Mouse (Mus musculus): ENCODE data around the gene Xpo1.
"Not testable (repeated sequence)": the region's sequence is repeated elsewhere in the genome, so short reads cannot be mapped to it uniquely, and the experiment has no call there.

Gene Xpo1

GRCm38 (mm10) chr11:23255427-23256193 lies at the start of gene Xpo1:
TSS of gene Xpo1 (plus strand) at chr11:23256041.
- peak; percentile 99 for DNase-seq (ENCODE audit: low read depth, low spot score)

DNA sequence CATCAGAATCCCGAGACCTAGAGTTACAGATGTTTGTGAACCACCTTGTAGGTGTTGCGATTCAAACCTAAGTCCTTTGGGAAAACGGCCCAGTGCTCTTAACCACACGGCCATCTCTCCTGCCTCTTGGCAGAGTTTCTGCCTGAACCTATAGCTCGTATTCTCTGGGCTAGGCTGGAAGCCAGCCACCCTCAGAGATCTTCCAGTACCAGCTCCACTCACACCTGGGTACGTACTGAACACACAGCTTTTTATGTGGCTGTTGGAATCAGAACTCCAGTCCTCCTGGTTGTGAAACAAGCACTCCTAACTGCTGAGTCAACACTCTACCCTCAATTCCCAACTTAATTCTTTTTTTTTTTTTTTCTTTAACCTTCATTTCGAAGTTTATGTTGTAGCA lies 46.1 kb upstream of the Xpo1 start:
- DNase-seq (ENCODE audit: low read depth, low spot score): no peak

DNA sequence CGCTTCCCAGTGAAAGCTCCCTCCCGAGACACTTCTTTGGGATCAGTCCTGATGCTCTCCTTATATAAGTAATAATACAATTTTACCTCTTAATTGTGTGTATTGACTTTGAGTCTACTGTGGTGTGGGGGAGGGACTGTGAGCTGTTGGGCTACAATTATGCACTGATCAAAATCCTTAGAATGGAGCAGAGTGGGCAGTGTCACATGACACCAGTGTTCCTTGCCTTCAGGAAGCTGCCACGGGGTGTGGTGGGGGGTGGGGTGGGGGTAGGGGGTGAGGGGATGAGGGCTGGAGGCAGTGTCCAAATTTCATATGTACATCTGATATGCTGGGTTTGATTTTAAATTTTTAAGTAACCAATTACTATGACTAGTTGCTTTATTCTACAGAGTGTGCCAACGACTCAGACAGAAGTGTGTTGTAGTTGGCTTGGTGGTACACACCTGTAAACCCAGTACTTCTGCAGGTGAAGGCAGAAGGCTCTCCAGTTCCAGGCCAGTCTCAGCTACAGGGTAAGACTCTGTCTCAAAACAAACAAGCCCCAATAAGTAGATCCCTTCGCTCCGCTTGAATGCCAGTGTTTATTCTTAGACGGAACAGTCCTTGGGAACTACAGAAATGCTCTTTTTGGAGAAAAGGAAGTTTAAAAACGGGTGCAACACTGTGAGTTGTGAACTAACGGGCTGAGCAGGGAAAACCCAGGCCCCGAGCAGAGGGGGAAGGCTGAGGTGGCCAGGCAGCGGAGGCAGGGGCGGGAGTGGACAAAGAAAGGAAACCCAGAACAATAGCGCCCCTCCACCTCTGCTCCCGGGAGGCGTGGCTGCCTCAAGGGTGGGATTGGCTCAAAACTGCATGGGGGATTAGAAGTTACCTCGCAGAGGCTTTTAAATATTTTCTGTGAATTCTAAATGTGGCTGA lies 45.0 kb upstream of the Xpo1 start:
- no peak for DNase-seq (ENCODE audit: low read depth, low spot score)

DNA sequence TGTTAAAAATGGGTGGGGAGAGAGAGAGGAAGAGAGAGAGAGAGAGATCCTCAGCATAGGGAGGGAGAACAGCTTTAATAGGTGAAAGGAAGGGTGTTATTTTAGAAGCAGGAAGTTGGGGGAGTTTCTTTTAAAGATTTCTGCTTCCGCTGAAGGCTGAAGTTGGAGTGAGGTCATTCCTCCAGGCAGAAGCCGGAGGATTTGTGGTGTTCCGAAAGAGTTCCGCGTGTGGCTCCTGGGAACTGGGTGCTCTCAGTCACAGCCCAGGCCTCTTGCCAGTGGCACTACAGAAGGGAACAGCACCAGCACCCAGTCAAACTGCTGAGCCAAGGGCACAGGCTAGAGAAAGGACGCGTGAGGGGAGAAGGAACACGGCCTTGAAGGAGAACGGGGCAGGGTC lies 38.4 kb upstream of the Xpo1 start:
- DNase-seq (ENCODE audit: low read depth, low spot score): no peak

GRCm38 (mm10) chr11:23236015-23236414 lies 19.8 kb upstream of the Xpo1 start:
- DNase-seq (ENCODE audit: low read depth, low spot score): no peak

DNA sequence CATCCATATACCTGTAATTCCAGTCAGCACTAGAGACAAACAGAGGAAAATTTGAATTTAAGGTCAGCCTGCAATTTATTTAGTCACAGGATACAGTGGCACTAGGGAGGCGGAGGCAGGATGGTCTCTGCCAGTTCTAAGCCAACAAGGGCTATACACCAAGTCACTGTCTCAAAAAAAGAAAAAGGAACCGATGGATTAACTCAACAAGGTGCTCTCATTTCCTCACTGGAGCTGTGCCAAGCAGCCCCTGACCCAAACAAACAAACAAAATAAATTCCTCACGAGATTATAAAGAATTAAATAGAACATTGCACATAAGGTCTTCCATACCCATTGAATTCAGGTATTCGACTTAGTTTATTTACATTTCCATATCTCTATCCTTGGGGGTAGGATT lies 1.9 kb upstream of the Xpo1 start:
- no peak for DNase-seq (ENCODE audit: low read depth, low spot score)

DNA sequence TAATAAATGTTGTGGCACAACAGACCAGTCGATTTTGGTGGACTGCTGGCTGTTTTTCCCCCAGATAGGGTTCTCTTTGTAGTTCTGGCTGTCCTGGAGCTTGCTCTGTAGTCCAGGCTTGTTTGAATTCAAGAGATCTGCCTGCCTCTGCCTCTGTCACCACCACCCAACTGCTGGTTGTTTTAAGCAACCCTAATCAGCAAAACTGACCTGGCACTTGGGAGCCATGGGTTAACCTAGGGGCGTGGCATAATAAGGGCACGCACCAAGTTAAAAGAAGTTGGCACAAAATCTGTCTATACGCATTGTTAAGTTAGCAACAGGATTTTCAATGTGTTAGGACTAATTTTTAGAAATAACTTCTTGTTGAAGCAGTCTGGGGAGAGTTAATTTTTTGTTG lies 1.3 kb upstream of the Xpo1 start:
- no peak for DNase-seq (ENCODE audit: low read depth, low spot score)

DNA sequence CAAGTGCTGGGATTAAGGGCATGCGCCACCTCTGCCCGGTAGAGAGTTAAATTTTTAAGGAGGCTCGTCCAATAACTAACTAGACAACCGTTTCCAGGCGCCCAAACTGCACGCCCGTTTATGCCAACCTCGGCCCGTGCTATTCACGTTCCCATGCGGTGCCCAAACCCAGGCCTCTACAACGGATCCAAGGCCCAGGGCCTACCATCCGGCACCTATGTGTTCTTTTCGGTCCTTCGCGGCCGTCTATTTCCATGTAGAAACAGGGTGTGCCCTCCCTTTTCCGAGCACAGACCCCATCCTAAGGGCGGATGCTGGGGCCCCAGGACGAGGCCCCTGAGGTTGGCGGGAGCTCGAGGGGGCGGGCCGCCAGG lies 801 bp upstream of the Xpo1 start:
- no peak for DNase-seq (ENCODE audit: low read depth, low spot score)

DNA sequence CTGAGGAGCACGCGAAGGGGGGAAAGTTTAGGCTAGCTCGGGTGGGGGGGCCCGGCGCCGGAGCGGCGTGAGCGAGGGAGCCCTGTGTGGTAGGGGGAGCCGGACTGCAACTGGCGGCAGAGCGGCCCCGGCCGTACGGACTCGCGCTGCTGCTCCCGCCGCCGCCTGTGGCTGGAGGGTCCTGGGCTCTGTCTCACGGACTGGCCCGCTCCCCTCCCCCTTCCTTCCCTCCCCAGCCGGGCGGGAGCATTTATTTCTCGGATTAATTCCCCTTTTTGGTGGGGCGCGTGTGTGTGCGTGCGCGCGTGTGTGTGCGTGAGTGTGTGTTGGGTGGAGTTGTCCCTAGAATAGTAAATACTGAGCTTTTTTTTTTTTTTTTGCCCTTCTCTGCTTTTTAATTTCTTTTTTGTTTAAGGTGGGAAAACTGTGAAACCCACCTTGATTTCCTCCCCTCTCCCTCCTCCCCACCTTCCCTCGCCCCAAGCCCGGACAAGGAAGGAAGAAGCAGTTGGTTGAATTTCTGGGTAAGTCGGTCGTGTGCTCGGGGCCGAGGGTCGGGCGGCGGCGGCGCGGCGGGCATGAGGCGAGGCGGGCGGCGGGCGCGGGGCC lies 457 bp downstream of the Xpo1 start:
- DNase-seq (ENCODE audit: low read depth, low spot score): no peak

GRCm38 (mm10) chr11:23256803-23257704 lies 1.2 kb downstream of the Xpo1 start:
- no peak for DNase-seq (ENCODE audit: low read depth, low spot score)

GRCm38 (mm10) chr11:23259073-23259472 lies 3.2 kb downstream of the Xpo1 start:
- no peak for DNase-seq (ENCODE audit: low read depth, low spot score)

DNA sequence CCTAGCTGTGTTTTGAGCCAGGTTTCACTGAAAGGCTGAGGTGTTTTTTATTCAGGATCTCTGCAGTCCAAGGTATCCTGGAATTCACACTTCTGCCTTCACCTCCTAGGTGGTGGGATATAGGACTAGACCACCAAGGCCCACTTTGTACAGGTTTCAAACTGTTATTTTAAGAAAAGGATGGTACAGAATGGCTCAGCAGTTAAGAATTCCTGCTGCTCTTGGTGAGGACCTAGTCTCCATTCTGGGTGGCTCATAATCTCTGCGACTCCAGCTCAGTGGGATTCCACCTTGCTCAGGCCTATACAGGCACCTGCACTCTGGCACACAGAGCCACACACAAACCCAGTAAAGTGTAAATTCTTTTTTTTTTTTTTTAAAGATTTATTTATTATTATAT lies 3.6 kb downstream of the Xpo1 start:
- no peak for DNase-seq (ENCODE audit: low read depth, low spot score)

- DNase-seq (ENCODE audit: low read depth, low spot score): no peak
These were observed 4.3 kb downstream of the Xpo1 start for GRCm38 (mm10) chr11:23260186-23260585.

GRCm38 (mm10) chr11:23261490-23261889 lies 5.6 kb downstream of the Xpo1 start:
- DNase-seq (ENCODE audit: low read depth, low spot score): no peak

DNA sequence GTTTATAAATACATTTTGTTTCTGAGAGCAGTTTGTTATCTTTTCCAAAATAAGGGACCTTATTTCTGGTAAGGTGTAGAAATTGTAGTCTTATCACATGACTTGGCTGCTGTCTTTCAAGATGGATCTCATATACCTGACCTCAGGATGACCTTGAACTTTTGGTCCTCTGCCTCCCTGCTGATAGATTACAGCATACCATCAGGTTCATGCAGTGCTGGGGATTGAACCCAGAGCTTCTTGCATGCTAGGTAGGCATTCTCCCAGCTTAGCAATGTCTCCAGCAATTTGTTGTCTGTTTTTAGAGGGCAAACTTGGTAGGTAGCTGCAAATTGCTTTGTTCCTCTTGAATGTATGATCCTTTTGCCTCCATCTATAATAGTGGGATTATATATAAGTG lies 9.1 kb downstream of the Xpo1 start:
- DNase-seq (ENCODE audit: low read depth, low spot score): no peak

DNA sequence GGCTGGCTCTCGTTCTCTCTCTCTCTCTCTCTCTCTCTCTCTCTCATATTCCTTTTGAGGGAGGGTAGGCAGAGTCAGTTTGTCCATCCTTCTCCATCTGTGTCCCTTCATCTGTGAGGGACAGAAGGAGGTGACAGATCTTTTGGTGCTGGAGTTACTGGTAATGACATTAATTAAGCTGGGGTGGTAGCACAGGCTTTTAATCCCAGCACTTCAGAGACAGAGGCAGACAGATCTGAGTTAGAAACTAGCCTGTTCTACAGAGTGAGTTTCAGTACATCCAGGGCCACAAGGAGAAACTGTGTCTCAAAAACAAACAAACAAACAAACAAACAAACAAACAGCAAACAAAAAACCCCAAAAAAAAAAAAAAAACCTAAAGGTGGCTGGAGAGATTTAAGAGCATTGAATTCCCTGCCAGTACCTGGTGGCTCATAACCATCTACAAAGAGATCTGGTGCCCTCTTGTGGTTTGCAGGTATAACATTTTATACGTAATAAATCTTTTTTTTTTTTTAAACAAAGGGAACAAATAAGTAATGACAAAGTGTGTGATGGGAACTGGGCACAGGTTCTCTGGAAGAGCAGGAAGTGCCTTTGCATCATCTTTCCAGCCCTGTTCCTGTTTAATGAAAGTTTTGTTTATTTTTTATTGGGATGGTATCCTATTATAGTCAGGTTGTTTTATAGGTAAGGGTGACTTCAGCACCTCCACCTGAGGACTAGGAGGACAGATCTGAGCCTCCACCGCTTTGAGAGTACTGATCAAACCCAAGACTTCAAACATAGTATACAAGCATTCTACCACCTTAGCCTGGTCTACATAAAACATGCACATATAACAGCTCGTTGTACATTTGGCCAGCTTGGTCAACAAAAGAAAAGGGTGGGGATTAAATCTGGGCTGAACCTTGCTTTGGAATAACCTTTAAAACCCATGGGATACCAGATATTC lies 16.2 kb downstream of the Xpo1 start:
- no peak for DNase-seq (ENCODE audit: low read depth, low spot score)

DNA sequence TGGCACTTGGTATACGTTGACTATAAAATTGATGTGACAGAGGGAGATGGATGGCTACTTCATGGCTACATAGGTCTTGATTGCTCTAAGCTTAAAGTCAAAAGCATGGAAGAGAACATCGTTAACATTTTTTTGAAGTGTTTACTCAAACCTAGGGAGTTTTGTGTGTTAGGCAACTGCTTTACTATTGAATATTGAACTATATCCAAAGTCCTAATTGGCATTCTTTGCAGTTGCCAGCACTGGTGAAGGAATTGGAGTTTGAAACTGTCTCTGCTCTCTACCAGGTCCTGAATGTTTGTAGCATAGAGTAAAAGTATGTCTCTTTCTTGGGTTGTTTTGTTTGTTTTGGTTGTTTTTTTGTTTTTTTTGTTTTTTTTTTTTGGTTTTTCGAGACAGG lies 19.9 kb downstream of the Xpo1 start:
- DNase-seq (ENCODE audit: low read depth, low spot score): no peak

DNA sequence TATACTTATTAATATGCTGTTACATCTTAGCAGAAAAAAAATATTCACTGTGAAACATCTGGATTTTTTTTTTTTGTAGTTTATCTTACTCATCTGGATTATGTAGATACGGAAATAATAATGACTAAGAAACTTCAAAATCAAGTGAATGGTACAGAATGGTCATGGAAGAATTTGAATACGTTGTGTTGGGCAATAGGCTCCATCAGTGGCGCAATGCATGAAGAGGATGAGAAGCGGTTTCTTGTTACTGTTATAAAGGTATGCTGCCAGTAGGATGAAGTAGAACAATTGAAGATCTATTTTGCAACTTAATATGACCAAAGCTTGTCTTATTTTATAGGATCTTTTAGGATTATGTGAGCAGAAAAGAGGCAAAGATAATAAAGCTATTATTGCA lies 28.6 kb downstream of the Xpo1 start:
- DNase-seq (ENCODE audit: low read depth, low spot score): no peak

- DNase-seq (ENCODE audit: low read depth, low spot score): not testable (repeated sequence)
These were observed 33.0 kb downstream of the Xpo1 start for GRCm38 (mm10) chr11:23288866-23289265.

GRCm38 (mm10) chr11:23297379-23297778 lies 41.5 kb downstream of the Xpo1 start:
- DNase-seq (ENCODE audit: low read depth, low spot score): no peak
